In the genomic region with DNA sequence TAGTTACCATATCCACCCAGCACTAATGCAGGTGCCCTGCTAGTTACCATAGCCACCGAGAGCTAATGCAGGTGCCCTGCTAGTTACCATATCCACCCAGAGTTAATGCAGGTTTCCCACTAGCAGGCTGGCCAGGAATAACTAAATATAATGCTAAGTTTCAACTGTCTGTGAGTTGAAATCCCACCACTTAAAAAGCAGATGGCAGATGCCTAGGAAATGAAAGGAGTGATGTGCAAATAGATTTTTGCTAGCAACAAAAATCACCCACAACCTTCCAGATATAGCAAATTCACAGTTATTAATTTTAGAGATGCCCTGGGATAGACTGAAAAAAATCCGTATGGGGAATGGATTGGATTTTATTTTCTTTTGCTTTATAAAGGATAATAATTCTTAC, we compare ENCODE assay signal across 18 mouse cellular contexts.
"Had no signal": no experiment of that assay in that cellular context is flagged by ENCODE, and none has a peak within 500 bp of the region (broad histone marks: within the 10 kb centered on the region; RNA-seq: fewer than 3 reads in every experiment).

No protein-coding gene starts in this region.

- H3K27ac ChIP-seq: midbrain, embryonic 10.5 days; midbrain, embryonic 12.5 days; neural tube, embryonic 13.5 days; neural tube, embryonic 15.5 days had no signal

- H3K4me3 ChIP-seq: midbrain, embryonic 10.5 days; midbrain, embryonic 12.5 days; myocyte; neural tube, embryonic 13.5 days; neural tube, embryonic 15.5 days had no signal

- DNase-seq: lung, adult 18-20 months; lung, embryonic 14.5 days; lung, postnatal 10 days; lung, postnatal 4 days; midbrain, embryonic 14.5 days; retina, postnatal 1 day; right cerebral cortex, adult 18-20 months; right cerebral cortex, postnatal 25 days; right cerebral cortex, postnatal 4 days; spleen, adult 18-20 months; thymus, adult 2 months; thymus, postnatal 25 days; thymus, postnatal 4 days had no signal
